Mouse (Mus musculus) kidney, postnatal 0 days (tissue): ENCODE results near the gene Zc3h8. TPM values are rescaled to one million over a fixed set of nuclear protein-coding genes. Genes with fewer than 3 reads are reported as not detected.

Source experiments
- ATAC-seq: fragments of 200-750 bp; cut with Nextera tagmentation; replicated peaks from 2 replicates; pipeline ENCODE4 v1.8.0; 2017; ENCODE audit warnings: low read depth, moderate number of reproducible peaks, moderate TSS enrichment, moderate library complexity; ENCODE audit not compliant: low FRiP score
- DNase-seq: peaks from one replicate; pipeline ENCODE4 v3.0.0-alpha.2; 2016; ENCODE audit warnings: low spot score
- H3K27ac ChIP-seq: fragments of 300-500 bp; sonication (generic); 2 replicates; pipeline ENCODE4 v1.5.1; 2014; ENCODE audit warnings: mild to moderate bottlenecking
- H3K27me3 ChIP-seq: fragments of 300-500 bp; sonication (generic); 2 replicates; pipeline ENCODE4 v1.6.1; 2014; ENCODE audit warnings: low read length, mixed read lengths; ENCODE audit not compliant: insufficient read depth
- H3K36me3 ChIP-seq: fragments of 300-500 bp; sonication (generic); 2 replicates; pipeline ENCODE4 v1.6.1; 2014; ENCODE audit warnings: low read length, mixed read lengths; ENCODE audit not compliant: insufficient read depth
- H3K4me1 ChIP-seq: fragments of 300-500 bp; sonication (generic); replicated peaks from 2 replicates; pipeline ENCODE4 v1.6.1; 2014; ENCODE audit warnings: antibody characterized with exemption, low read length, mixed read lengths; ENCODE audit not compliant: insufficient read depth
- H3K4me2 ChIP-seq: fragments of 300-500 bp; sonication (generic); 2 replicates; pipeline ENCODE4 v1.6.1; 2014; ENCODE audit warnings: mild to moderate bottlenecking, low read length, moderate library complexity, mixed read lengths
- H3K4me3 ChIP-seq: fragments of 300-500 bp; sonication (generic); replicated peaks from 2 replicates; pipeline ENCODE4 v1.5.1; 2014; ENCODE audit warnings: low read depth, low read length
- H3K9ac ChIP-seq: fragments of 300-500 bp; sonication (generic); 2 replicates; pipeline ENCODE4 v1.6.1; 2014; ENCODE audit warnings: low read depth, low read length
- H3K9me3 ChIP-seq: fragments of 300-500 bp; sonication (generic); replicated peaks from 2 replicates; pipeline ENCODE4 v1.6.1; 2016; ENCODE audit warnings: low read length, inconsistent platforms, mixed read lengths
- CTCF ChIP-seq: IDR thresholded peaks from 2 replicates; pipeline ENCODE4 v1.5.1; 2016; ENCODE audit warnings: antibody characterized with exemption, low read depth, mild to moderate bottlenecking, moderate library complexity
- WGBS: fragments of 180-500 bp; shearing (Covaris S2); extraction: QIAGEN DNeasy Blood & Tissue Kit; methylation state at CpG from one replicate; pipeline ENCODE4 v1.1.7; 2014; 5-methylcytosine and 5-hydroxymethylcytosine counted together
- microRNA-seq: library from miRNA; unstranded; fragments of <30 nt; microRNA quantifications from one replicate; pipeline ENCODE4, GENCODE M21; 2016
- polyA plus RNA-seq: library from polyadenylated mRNA; unstranded; fragments of >200 nt; fragmentation: Nextera tagmentation; extraction: Ambion mirVana; gene quantifications from 2 replicates; pipeline ENCODE4 v1.2.1, GENCODE M21; 2015

The Zc3h8 gene
- polyA plus RNA-seq, 1 experiment from 2014 or later: 9.4 TPM

DNA sequence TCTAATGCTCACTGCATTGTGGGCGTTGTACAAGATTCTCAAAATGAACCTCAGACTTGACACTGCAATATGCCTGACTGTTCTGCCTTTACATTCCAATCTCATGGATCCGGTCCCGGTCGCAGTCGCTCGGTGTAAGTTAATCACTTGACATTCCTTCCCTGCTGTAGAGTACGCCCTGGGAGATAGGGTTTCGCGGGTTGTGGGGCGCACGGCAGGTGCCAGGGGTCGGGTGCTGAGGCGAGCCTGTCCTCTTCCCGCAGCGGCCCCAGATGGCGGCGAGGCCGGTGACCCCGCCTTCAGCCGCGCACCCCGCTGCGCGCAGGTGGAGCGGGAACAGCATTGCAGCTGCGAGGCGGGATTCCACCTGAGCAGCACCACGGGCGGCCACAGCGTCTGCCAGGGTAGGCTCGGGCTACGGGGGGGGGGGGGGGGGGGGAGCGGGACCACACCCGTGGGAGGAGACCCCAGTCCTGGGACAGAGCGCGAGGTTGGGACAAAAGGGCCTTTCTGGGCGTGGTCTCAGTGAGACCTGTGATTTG is 51.6 kb downstream of the Zc3h8 start:
- H3K9me3 ChIP-seq: no peaks in the 10 kb centered on the region
- H3K36me3 ChIP-seq: no peaks in the 10 kb centered on the region
- H3K4me1 ChIP-seq: peaks cover 4% of the 10 kb centered on the region; the same call in 1 of the 2 replicates
- ATAC-seq (peak; percentile 37), DNase-seq (peak; percentile 45)
- H3K4me3 ChIP-seq: peak overlapping the region; percentile 29; the same call in 1 of the 2 replicates
- peak overlapping the region; percentile 71 for H3K4me2 ChIP-seq
- H3K9ac ChIP-seq: peak overlapping the region; percentile 47; the same call in 1 of the 2 replicates
- TF ChIP-seq CTCF: no peak
- 7% methylated on average over 34 of the region's 37 CpGs for WGBS
- H3K27me3 ChIP-seq: no peaks in the 10 kb centered on the region
- H3K27ac ChIP-seq: no peak overlapping the region

DNA sequence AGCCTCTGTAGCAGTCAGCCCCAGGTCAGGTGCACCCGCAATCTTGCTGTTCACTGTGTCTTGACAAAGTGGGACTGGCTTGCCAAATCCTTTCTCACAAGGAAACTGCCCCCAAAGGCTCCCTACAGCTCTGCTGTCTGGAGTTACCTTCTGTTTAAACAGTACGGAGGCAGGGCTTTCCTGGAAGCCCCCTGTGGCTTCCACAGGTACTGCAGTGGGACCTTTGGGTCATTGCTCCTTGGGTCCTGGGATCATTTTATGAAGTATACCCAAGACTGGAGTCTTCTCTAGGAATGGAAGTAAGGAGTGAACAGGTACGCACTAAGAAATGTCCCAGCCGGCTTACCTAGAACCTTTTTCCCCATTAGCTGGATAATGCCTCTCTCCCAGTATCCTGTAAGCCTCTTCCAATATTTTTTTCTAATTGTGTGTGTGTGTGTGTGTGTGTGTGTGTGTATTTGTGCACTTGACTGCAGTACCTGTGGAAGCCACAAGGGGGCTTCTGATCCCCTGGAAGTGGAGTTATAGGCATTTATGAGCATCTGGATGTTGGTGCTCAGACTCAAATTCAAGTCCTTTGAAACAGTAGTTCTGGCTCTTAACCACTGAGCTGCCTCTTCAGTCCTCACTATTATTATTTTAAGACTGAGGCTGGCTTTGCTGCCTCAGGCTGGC is 53.1 kb downstream of the Zc3h8 start:
- Histone ChIP-seq H3K4me1 (peaks cover 4% of the 10 kb centered on the region; the same call in 1 of the 2 replicates), H3K27me3 (no peaks in the 10 kb centered on the region), H3K36me3 (no peaks in the 10 kb centered on the region), H3K27ac (no peak overlapping the region), H3K9me3 (no peaks in the 10 kb centered on the region), H3K9ac (no peak overlapping the region), H3K4me2 (no peak overlapping the region), H3K4me3 (no peak overlapping the region)
- no peak for ATAC-seq
- 91% methylated on average over 4 of the region's 4 CpGs for WGBS
- peak; percentile 45 for TF ChIP-seq CTCF
- no peak for DNase-seq

DNA sequence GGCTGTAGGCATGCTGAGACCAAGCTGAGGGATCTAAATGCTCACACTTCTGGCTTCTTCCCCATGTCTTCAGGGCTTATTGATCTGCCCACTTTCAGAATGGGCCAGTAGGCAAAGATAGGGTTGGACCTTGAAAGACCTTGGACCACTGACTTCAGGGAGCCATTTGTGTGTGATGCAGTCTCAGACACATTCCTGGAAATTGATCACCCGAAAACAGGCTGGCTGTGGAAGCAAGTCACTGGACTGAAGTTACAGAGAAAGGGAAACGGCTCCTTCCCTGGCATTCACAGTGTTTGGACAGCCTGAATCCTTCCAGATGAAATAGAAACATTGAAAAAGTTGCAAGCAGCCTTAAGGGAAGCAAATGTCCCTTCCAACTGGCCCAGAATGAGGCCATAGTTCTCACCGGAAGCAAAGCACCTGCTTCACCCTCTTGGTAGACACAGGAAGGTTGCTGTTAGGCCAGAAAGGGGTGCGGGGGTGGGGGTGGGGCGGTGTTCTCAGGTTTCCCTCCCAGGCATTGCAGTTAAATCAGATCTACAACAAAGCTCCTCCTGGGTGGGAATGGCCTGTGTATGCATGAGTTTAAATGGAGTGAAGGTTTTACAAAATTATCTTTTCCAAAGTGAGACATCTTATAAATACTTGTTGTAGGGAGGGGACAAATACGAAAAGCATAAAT is 55.9 kb downstream of the Zc3h8 start:
- TF ChIP-seq CTCF: no peak
- Histone ChIP-seq H3K9ac (no peak overlapping the region), H3K36me3 (no peaks in the 10 kb centered on the region), H3K9me3 (no peaks in the 10 kb centered on the region), H3K27ac (peak overlapping the region; percentile 87), H3K4me1 (peaks cover 4% of the 10 kb centered on the region; the same call in 1 of the 2 replicates), H3K4me2 (no peak overlapping the region), H3K4me3 (no peak overlapping the region), H3K27me3 (no peaks in the 10 kb centered on the region)
- WGBS: 36% methylated on average over 6 of the region's 6 CpGs
- ATAC-seq: peak; percentile 67
- peak; percentile 73 for DNase-seq

DNA sequence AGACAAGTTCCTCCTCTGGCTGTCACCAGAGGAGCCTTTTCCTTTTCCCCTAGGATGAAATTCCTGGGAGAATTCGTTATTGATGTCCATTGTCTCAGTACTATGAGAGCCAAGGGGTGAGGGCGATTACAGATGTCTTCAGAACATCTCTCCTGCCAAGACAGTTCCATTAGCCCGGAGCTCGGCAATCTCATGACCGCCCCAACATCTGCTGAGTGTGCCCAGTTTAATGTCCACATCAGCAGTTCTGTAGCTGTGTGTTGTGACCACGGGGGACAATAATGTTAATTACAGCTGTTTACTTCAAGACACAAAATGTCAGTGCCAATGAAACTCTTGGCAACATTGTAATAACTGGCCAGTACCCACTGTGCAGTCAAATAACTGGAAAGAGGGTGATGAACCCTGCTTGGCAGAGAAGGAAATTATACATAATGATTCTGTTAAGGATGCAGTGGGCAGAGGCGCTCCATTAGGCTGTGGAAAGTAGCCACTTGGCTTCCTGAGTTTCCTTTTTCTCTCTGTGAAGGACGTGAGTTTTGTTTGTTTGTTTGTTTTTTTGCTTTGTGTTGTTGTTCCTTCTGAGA is 58.6 kb downstream of the Zc3h8 start:
- H3K9ac ChIP-seq: no peak overlapping the region
- H3K4me3 ChIP-seq: no peak overlapping the region
- 84% methylated on average over 8 of the region's 8 CpGs for WGBS
- H3K27ac ChIP-seq: no peak overlapping the region
- no peaks in the 10 kb centered on the region for H3K27me3 ChIP-seq
- no peak overlapping the region for H3K4me2 ChIP-seq
- H3K9me3 ChIP-seq: no peaks in the 10 kb centered on the region
- no peak for DNase-seq
- no peak for ATAC-seq
- no peaks in the 10 kb centered on the region for H3K36me3 ChIP-seq
- TF ChIP-seq CTCF: no peak
- no peaks in the 10 kb centered on the region; the same call in 1 of the 2 replicates for H3K4me1 ChIP-seq

DNA sequence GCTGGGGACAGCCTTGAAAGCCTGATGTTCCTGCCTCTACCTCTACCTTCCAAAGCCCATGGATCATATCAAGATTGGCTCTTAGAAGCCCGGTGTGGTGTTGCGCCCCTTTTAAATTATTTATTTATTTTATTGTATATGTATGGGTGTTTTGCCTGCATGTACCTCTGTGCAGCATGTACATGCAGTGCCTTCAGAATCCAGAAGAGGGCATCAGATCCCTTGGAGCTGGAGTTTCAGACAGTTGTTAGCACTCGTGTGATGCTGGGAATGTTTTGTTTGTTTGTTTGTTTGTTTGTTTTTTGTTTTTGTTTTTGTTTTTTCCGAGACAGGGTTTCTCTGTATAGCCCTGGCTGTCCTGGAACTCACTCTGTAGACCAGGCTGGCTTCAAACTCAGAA is 62.6 kb downstream of the Zc3h8 start:
- no peaks in the 10 kb centered on the region for H3K9me3 ChIP-seq
- DNase-seq: no peak

More for the DNA sequence above, 62.6 kb downstream of the Zc3h8 start:
- Histone ChIP-seq H3K27ac (no peak overlapping the region), H3K9ac (no peak overlapping the region), H3K27me3 (no peaks in the 10 kb centered on the region), H3K4me3 (no peak overlapping the region), H3K4me1 (no peaks in the 10 kb centered on the region), H3K4me2 (no peak overlapping the region), H3K36me3 (no peaks in the 10 kb centered on the region)
- TF ChIP-seq CTCF: peak; percentile 52; the same call in 1 of the 2 replicates
- no peak for ATAC-seq
- 79% methylated on average over 4 of the region's 4 CpGs for WGBS

Small RNA genes lying within 50 kb of the gene (microRNA-seq; reads per million reads assigned to microRNA genes)
- gene Gm22859: not detected

Other genes with a start within 250 kb of the Zc3h8 start
- 8.9 and 9.8 TPM in 2 replicates for gene Mertk, start 245.1 kb downstream of the Zc3h8 start, polyA plus RNA-seq
- gene Tmem87b, start 126.0 kb downstream of the Zc3h8 start, polyA plus RNA-seq: 33.0 and 33.1 TPM in 2 replicates
- gene Fbln7, start 81.1 kb downstream of the Zc3h8 start, polyA plus RNA-seq: 7.9 and 8.0 TPM in 2 replicates
- gene Zc3h6, start 23.3 kb upstream of the Zc3h8 start, polyA plus RNA-seq: 3.1 and 4.9 TPM in 2 replicates
- 19.8 and 26.5 TPM in 2 replicates for gene Gm10762, start 23.6 kb upstream of the Zc3h8 start, polyA plus RNA-seq
- 0.05 and 0.11 TPM in 2 replicates for gene Vinac1, start 104.1 kb upstream of the Zc3h8 start, polyA plus RNA-seq
- 9.7 and 10.0 TPM in 2 replicates for gene Ttl, start 121.9 kb upstream of the Zc3h8 start, polyA plus RNA-seq
- gene Polr1b, start 156.9 kb upstream of the Zc3h8 start, polyA plus RNA-seq: 17.4 and 19.5 TPM in 2 replicates
- gene Chchd5, start 185.6 kb upstream of the Zc3h8 start, polyA plus RNA-seq: 24.9 and 26.8 TPM in 2 replicates